Mouse (Mus musculus) embryonic facial prominence, embryonic 15.5 days (tissue): ENCODE results near the gene Sgms2. TPM values are rescaled to one million over a fixed set of nuclear protein-coding genes. Genes with fewer than 3 reads are reported as not detected.
"Not testable (repeated sequence)": the region's sequence is repeated elsewhere in the genome, so short reads cannot be mapped to it uniquely, and the experiment has no call there.

Experiments used
- ATAC-seq: fragments of 200-750 bp; cut with Nextera tagmentation; 2 replicates; pipeline ENCODE4 v1.8.0; 2017; ENCODE audit warnings: low read depth, moderate TSS enrichment; ENCODE audit not compliant: insufficient number of reproducible peaks, low FRiP score, low TSS enrichment
- H3K27ac ChIP-seq: fragments of 300-500 bp; sonication (generic); replicated peaks from 2 replicates; pipeline ENCODE4 v1.5.1; 2015; ENCODE audit warnings: mild to moderate bottlenecking, inconsistent platforms
- H3K27me3 ChIP-seq: fragments of 300-500 bp; sonication (generic); 2 replicates; pipeline ENCODE4 v1.6.1; 2015; ENCODE audit warnings: inconsistent platforms
- H3K36me3 ChIP-seq: fragments of 300-500 bp; sonication (generic); 2 replicates; pipeline ENCODE4 v1.6.1; 2015; ENCODE audit warnings: mild to moderate bottlenecking, inconsistent platforms
- H3K4me1 ChIP-seq: fragments of 300-500 bp; sonication (generic); 2 replicates; pipeline ENCODE4 v1.6.1; 2015; ENCODE audit warnings: inconsistent platforms
- H3K4me2 ChIP-seq: fragments of 300-500 bp; sonication (generic); replicated peaks from 2 replicates; pipeline ENCODE4 v1.6.1; 2015; ENCODE audit warnings: mild to moderate bottlenecking, inconsistent platforms
- H3K4me3 ChIP-seq: fragments of 300-500 bp; sonication (generic); replicated peaks from 2 replicates; pipeline ENCODE4 v1.5.1; 2015; ENCODE audit warnings: mild to moderate bottlenecking, inconsistent platforms
- H3K9ac ChIP-seq: fragments of 300-500 bp; sonication (generic); 2 replicates; pipeline ENCODE4 v1.6.1; 2015; ENCODE audit warnings: inconsistent platforms
- H3K9me3 ChIP-seq: fragments of 300-500 bp; sonication (generic); replicated peaks from 2 replicates; pipeline ENCODE4 v1.6.1; 2016; ENCODE audit warnings: inconsistent platforms
- WGBS: fragments of 180-500 bp; shearing (Covaris S2); methylation state at CpG from one replicate; pipeline ENCODE4 v1.1.7; 2015; 5-methylcytosine and 5-hydroxymethylcytosine counted together
- polyA plus RNA-seq: library from polyadenylated mRNA; unstranded; fragments of >200 nt; fragmentation: Nextera tagmentation; extraction: Ambion mirVana; gene quantifications from 2 replicates; pipeline ENCODE4 v1.2.1, GENCODE M21; 2015

The Sgms2 gene
- polyA plus RNA-seq, 1 experiment from 2014 or later = 24.3 TPM

GRCm38 (mm10) chr3:131357643-131358042 is 133.6 kb downstream of the Sgms2 start:
- H3K27ac ChIP-seq = no peak overlapping the region
- H3K9ac ChIP-seq = no peak overlapping the region
- no peaks in the 10 kb centered on the region for H3K4me1 ChIP-seq
- no peak overlapping the region for H3K4me2 ChIP-seq
- H3K27me3 ChIP-seq = no peaks in the 10 kb centered on the region
- no peaks in the 10 kb centered on the region for H3K9me3 ChIP-seq
- no peak for ATAC-seq
- no peaks in the 10 kb centered on the region for H3K36me3 ChIP-seq
- 74% methylated on average over 3 of the region's 3 CpGs for WGBS
- no peak overlapping the region for H3K4me3 ChIP-seq

GRCm38 (mm10) chr3:131356026-131356425 is 135.2 kb downstream of the Sgms2 start:
- Histone ChIP-seq H3K27me3 (no peaks in the 10 kb centered on the region), H3K9ac (no peak overlapping the region), H3K4me2 (no peak overlapping the region), H3K9me3 (no peaks in the 10 kb centered on the region), H3K27ac (no peak overlapping the region), H3K4me1 (no peaks in the 10 kb centered on the region), H3K36me3 (no peaks in the 10 kb centered on the region), H3K4me3 (no peak overlapping the region)
- ATAC-seq = no peak
- 47% methylated on average over 5 of the region's 5 CpGs for WGBS

GRCm38 (mm10) chr3:131350539-131350938 is 140.7 kb downstream of the Sgms2 start:
- no peaks in the 10 kb centered on the region for H3K9me3 ChIP-seq
- no peaks in the 10 kb centered on the region for H3K36me3 ChIP-seq
- H3K9ac ChIP-seq = no peak overlapping the region
- H3K4me2 ChIP-seq = no peak overlapping the region
- 90% methylated on average over 7 of the region's 7 CpGs for WGBS
- no peaks in the 10 kb centered on the region for H3K27me3 ChIP-seq
- no peak overlapping the region for H3K27ac ChIP-seq
- no peak overlapping the region for H3K4me3 ChIP-seq
- ATAC-seq = no peak
- no peaks in the 10 kb centered on the region for H3K4me1 ChIP-seq

GRCm38 (mm10) chr3:131349013-131349412 is 142.2 kb downstream of the Sgms2 start:
- Histone ChIP-seq H3K9me3 (no peaks in the 10 kb centered on the region), H3K4me3 (no peak overlapping the region), H3K36me3 (no peaks in the 10 kb centered on the region), H3K27me3 (no peaks in the 10 kb centered on the region), H3K4me2 (no peak overlapping the region), H3K4me1 (no peaks in the 10 kb centered on the region), H3K9ac (no peak overlapping the region), H3K27ac (no peak overlapping the region)
- no peak for ATAC-seq
- WGBS = 88% methylated on average over 6 of the region's 6 CpGs

- Histone ChIP-seq H3K9ac (no peak overlapping the region), H3K27me3 (no peaks in the 10 kb centered on the region), H3K36me3 (no peaks in the 10 kb centered on the region), H3K4me3 (no peak overlapping the region), H3K4me2 (no peak overlapping the region), H3K9me3 (no peaks in the 10 kb centered on the region), H3K27ac (no peak overlapping the region), H3K4me1 (no peaks in the 10 kb centered on the region)
- ATAC-seq = no peak
- WGBS = 67% methylated on average over 3 of the region's 3 CpGs
These were observed 142.6 kb downstream of the Sgms2 start for GRCm38 (mm10) chr3:131348579-131348950.

GRCm38 (mm10) chr3:131347831-131348578 is 143.2 kb downstream of the Sgms2 start:
- Histone ChIP-seq H3K9me3 (no peaks in the 10 kb centered on the region), H3K27me3 (no peaks in the 10 kb centered on the region), H3K4me2 (no peak overlapping the region), H3K36me3 (no peaks in the 10 kb centered on the region), H3K4me3 (no peak overlapping the region), H3K4me1 (no peaks in the 10 kb centered on the region), H3K9ac (no peak overlapping the region), H3K27ac (no peak overlapping the region)
- WGBS = 62% methylated on average over 6 of the region's 6 CpGs
- no peak for ATAC-seq

- no peak overlapping the region for H3K4me2 ChIP-seq
- H3K27ac ChIP-seq = no peak overlapping the region
- 90% methylated on average over 6 of the region's 6 CpGs for WGBS
- H3K27me3 ChIP-seq = no peaks in the 10 kb centered on the region
- H3K4me3 ChIP-seq = no peak overlapping the region
- H3K9ac ChIP-seq = no peak overlapping the region
- no peaks in the 10 kb centered on the region for H3K4me1 ChIP-seq
- H3K9me3 ChIP-seq = no peaks in the 10 kb centered on the region
- no peak for ATAC-seq
- H3K36me3 ChIP-seq = no peaks in the 10 kb centered on the region
These were observed 145.3 kb downstream of the Sgms2 start for GRCm38 (mm10) chr3:131345903-131346302.

- Histone ChIP-seq H3K4me2 (no peak overlapping the region), H3K4me1 (no peaks in the 10 kb centered on the region), H3K9ac (no peak overlapping the region), H3K27me3 (no peaks in the 10 kb centered on the region), H3K36me3 (no peaks in the 10 kb centered on the region), H3K9me3 (no peaks in the 10 kb centered on the region), H3K4me3 (no peak overlapping the region), H3K27ac (no peak overlapping the region)
- 42% methylated on average over 6 of the region's 6 CpGs for WGBS
- no peak for ATAC-seq
These were observed 147.9 kb downstream of the Sgms2 start for GRCm38 (mm10) chr3:131343311-131343710.

GRCm38 (mm10) chr3:131340885-131341284 is 150.3 kb downstream of the Sgms2 start:
- no peak for ATAC-seq

GRCm38 (mm10) chr3:131339280-131339679 is 151.9 kb downstream of the Sgms2 start:
- 74% methylated on average over 4 of the region's 4 CpGs for WGBS
- Histone ChIP-seq H3K4me3 (no peak overlapping the region), H3K9me3 (no peaks in the 10 kb centered on the region), H3K36me3 (no peaks in the 10 kb centered on the region), H3K4me2 (no peak overlapping the region), H3K27me3 (no peaks in the 10 kb centered on the region), H3K27ac (no peak overlapping the region), H3K9ac (no peak overlapping the region), H3K4me1 (peaks cover 11% of the 10 kb centered on the region)
- no peak for ATAC-seq

More at GRCm38 (mm10) chr3:131340885-131341284, 150.3 kb downstream of the Sgms2 start:
- Histone ChIP-seq H3K4me2 (no peak overlapping the region), H3K4me1 (no peaks in the 10 kb centered on the region), H3K27me3 (no peaks in the 10 kb centered on the region), H3K4me3 (no peak overlapping the region), H3K9ac (no peak overlapping the region), H3K27ac (no peak overlapping the region), H3K36me3 (no peaks in the 10 kb centered on the region), H3K9me3 (no peaks in the 10 kb centered on the region)
- WGBS = 43% methylated on average over 3 of the region's 3 CpGs

GRCm38 (mm10) chr3:131337749-131338148 is 153.5 kb downstream of the Sgms2 start:
- WGBS = 89% methylated on average over 7 of the region's 7 CpGs
- not testable (repeated sequence) for H3K9me3 ChIP-seq

GRCm38 (mm10) chr3:131336629-131337028 is 154.6 kb downstream of the Sgms2 start:
- Histone ChIP-seq H3K4me3 (no peak overlapping the region), H3K9ac (no peak overlapping the region), H3K36me3 (no peaks in the 10 kb centered on the region), H3K27ac (no peak overlapping the region), H3K27me3 (no peaks in the 10 kb centered on the region), H3K4me1 (peaks cover 20% of the 10 kb centered on the region), H3K4me2 (no peak overlapping the region), H3K9me3 (no peaks in the 10 kb centered on the region)
- ATAC-seq = no peak
- 78% methylated on average over 8 of the region's 8 CpGs for WGBS

More at GRCm38 (mm10) chr3:131337749-131338148, 153.5 kb downstream of the Sgms2 start:
- H3K4me2 ChIP-seq, H3K36me3 ChIP-seq, H3K9ac ChIP-seq, ATAC-seq, H3K27ac ChIP-seq, H3K27me3 ChIP-seq, H3K4me3 ChIP-seq: not testable (repeated sequence)
- H3K4me1 ChIP-seq = peaks cover 20% of the 10 kb centered on the region
